Mouse (Mus musculus) lung, adult 2 months (tissue): ENCODE measurements around the gene Gm42688.
"Not testable (repeated sequence)": the region's sequence is repeated elsewhere in the genome, so short reads cannot be mapped to it uniquely, and the experiment has no call there.

ENCODE experiments used
- CTCF ChIP-seq: fragments of 200-500 bp; IDR thresholded peaks from 2 replicates; pipeline ENCODE4 v1.5.1; 2011; ENCODE audit warnings: mild to moderate bottlenecking, low read length, control low read depth; ENCODE audit not compliant: insufficient read depth
- POLR2A ChIP-seq: fragments of 200-500 bp; IDR thresholded peaks from 2 replicates; pipeline ENCODE4 v1.6.1; 2011; ENCODE audit warnings: low read depth, mild to moderate bottlenecking, control low read depth, low read length, borderline replicate concordance; ENCODE audit errors: extremely low read depth

- not testable (repeated sequence) for TF ChIP-seq CTCF, POLR2A
These were observed 58.0 kb downstream of the Gm42688 start for GRCm38 (mm10) chr6:83159456-83159855.
